Mouse (Mus musculus): ENCODE data around the gene Pafah1b3. TPM values are rescaled to one million over a fixed set of nuclear protein-coding genes. Genes with fewer than 3 reads are reported as not detected.
A peak's percentile ranks its signal among the peaks of the same experiment; 100 is the strongest.
"Not testable (repeated sequence)": the region's sequence is repeated elsewhere in the genome, so short reads cannot be mapped to it uniquely, and the experiment has no call there.

Gene Pafah1b3
- 213 and 216 TPM in 2 replicates for polyA plus RNA-seq (2015; fragmentation: Nextera tagmentation; extraction: Ambion mirVana)

DNA sequence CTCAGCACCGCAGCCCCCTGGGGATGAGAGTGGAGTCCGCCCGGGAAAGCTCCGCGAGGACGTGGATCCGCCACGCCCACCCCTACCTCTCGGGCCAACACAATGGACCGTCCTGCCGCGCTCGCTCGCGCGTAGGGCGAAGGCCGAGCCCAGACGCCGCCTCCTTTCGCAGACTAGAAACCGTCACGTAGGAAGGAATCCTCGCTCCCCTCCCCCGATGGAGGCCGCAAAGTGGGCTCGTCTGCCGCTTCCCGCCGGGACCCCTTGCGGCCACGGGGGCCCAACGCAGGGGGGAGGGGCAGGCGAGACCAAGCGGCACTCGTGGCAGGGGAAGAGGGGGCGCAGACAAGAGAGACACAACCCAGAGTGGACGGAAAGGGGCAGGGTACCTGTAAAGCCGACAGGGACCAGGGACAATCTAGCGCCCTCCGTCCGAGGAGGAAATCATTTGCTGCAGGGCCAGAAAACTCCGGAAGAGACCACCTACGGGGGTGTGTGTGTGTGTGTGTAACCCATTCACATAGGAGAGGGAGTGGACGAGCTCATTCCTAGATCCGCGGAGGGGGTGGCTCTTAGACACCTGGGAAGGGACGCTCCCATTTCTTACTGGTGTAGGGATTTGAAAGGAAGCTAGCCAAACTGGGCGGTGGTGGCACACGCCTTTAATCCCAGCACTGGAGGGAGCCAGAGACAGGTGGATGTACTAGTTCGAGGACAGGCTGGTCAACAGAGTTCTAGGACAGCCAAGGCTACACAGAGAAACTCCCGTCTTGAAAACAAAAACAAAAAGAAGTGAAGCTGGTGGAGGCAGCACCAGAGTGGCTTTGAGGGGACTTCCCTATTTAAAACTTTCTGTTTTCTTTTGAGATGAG is at the start of gene Pafah1b3:
TSS of gene Pafah1b3 (minus strand) at position 533 of the 872 bp plus-strand sequence.
- Histone ChIP-seq H3K4me2 (replicated peaks) (peak within 1 kb of the TSS; percentile 85), H3K4me3 (replicated peaks) (peak within 1 kb of the TSS; percentile 83), H3K9ac (peak within 1 kb of the TSS; percentile 65), H3K27me3 (peaks cover under 1% of the 10 kb centered on the region; the same call in 1 of the 2 replicates), H3K36me3 (peaks cover 34% of the 10 kb centered on the region), H3K9me3 (replicated peaks) (no peaks in the 10 kb centered on the region), H3K27ac (replicated peaks) (peak within 1 kb of the TSS; percentile 98), H3K4me1 (peaks cover 15% of the 10 kb centered on the region)
- ATAC-seq (ENCODE audit: insufficient number of reproducible peaks, low FRiP score, low TSS enrichment, low read depth), result peak; percentile 89
- under 1% methylated on average over 52 of the region's 52 CpGs for WGBS

GRCm38 (mm10) chr7:25341000-25341784 is 43.4 kb upstream of the Pafah1b3 start:
- H3K9me3 ChIP-seq (replicated peaks), result no peaks in the 10 kb centered on the region
- WGBS, result 76% methylated on average over 20 of the region's 20 CpGs
- no peaks in the 10 kb centered on the region for H3K27me3 ChIP-seq
- peaks cover 76% of the 10 kb centered on the region for H3K36me3 ChIP-seq
- no peak overlapping the region for H3K9ac ChIP-seq
- H3K27ac ChIP-seq (replicated peaks), result no peak overlapping the region
- no peak overlapping the region for H3K4me2 ChIP-seq (replicated peaks)
- 0 out of 2 replicates have a peak, but pooled peaks have one; percentile 23 for ATAC-seq (ENCODE audit: insufficient number of reproducible peaks, low FRiP score, low TSS enrichment, low read depth)
- no peaks in the 10 kb centered on the region for H3K4me1 ChIP-seq
- no peak overlapping the region for H3K4me3 ChIP-seq (replicated peaks)

GRCm38 (mm10) chr7:25339329-25339728 is 41.5 kb upstream of the Pafah1b3 start:
- 90% methylated on average over 9 of the region's 9 CpGs for WGBS
- no peak overlapping the region for H3K4me3 ChIP-seq (replicated peaks)
- no peak overlapping the region for H3K27ac ChIP-seq (replicated peaks)
- no peak overlapping the region for H3K4me2 ChIP-seq (replicated peaks)
- no peaks in the 10 kb centered on the region for H3K27me3 ChIP-seq
- H3K36me3 ChIP-seq, result peaks cover 84% of the 10 kb centered on the region
- no peak for ATAC-seq (ENCODE audit: insufficient number of reproducible peaks, low FRiP score, low TSS enrichment, low read depth)
- H3K9ac ChIP-seq, result no peak overlapping the region
- H3K4me1 ChIP-seq, result no peaks in the 10 kb centered on the region
- no peaks in the 10 kb centered on the region for H3K9me3 ChIP-seq (replicated peaks)

DNA sequence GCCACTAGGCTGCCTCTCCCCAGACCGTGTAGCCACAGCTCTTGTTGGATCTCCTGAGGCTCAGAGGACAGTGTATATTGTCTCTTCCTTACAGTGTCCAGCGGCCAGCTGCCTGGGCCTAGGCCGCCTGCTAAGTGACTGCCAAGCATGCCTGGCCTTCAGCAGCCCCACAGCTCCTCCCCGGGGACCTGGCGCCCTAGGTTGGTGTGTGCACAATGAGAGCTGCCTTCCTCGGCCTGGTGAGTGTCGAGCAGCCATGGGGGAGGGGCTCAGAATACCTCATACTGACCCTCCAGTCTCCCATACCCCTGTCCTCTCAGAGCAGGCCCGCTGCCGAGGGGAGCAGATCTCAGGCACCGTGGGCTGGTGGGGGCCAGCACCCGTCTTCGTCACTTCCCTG is 36.7 kb upstream of the Pafah1b3 start:
- Histone ChIP-seq H3K4me1 (peaks cover 5% of the 10 kb centered on the region; the same call in 1 of the 2 replicates), H3K4me2 (replicated peaks) (no peak overlapping the region), H3K27ac (replicated peaks) (no peak overlapping the region), H3K9me3 (replicated peaks) (no peaks in the 10 kb centered on the region), H3K36me3 (peaks cover 69% of the 10 kb centered on the region), H3K27me3 (no peaks in the 10 kb centered on the region), H3K9ac (no peak overlapping the region), H3K4me3 (replicated peaks) (no peak overlapping the region)
- ATAC-seq (ENCODE audit: insufficient number of reproducible peaks, low FRiP score, low TSS enrichment, low read depth), result 0 out of 2 replicates have a peak, but pooled peaks have one; percentile 18
- WGBS, result 89% methylated on average over 12 of the region's 12 CpGs

- H3K4me2 ChIP-seq (replicated peaks), result no peak overlapping the region
- peaks cover 5% of the 10 kb centered on the region; the same call in 1 of the 2 replicates for H3K4me1 ChIP-seq
- peaks cover 63% of the 10 kb centered on the region for H3K36me3 ChIP-seq
- 42% methylated on average over 16 of the region's 16 CpGs for WGBS
- H3K4me3 ChIP-seq (replicated peaks), result no peak overlapping the region
- no peak overlapping the region for H3K27ac ChIP-seq (replicated peaks)
- H3K9ac ChIP-seq, result no peak overlapping the region
- no peaks in the 10 kb centered on the region for H3K27me3 ChIP-seq
- no peaks in the 10 kb centered on the region for H3K9me3 ChIP-seq (replicated peaks)
- 0 out of 2 replicates have a peak, but pooled peaks have one; percentile 56 for ATAC-seq (ENCODE audit: insufficient number of reproducible peaks, low FRiP score, low TSS enrichment, low read depth)
Observed at GRCm38 (mm10) chr7:25333596-25334307, 36.0 kb upstream of the Pafah1b3 start.

GRCm38 (mm10) chr7:25326233-25326632 is 28.4 kb upstream of the Pafah1b3 start:
- Histone ChIP-seq H3K36me3 (peaks cover 27% of the 10 kb centered on the region), H3K4me2 (replicated peaks) (no peak overlapping the region), H3K27ac (replicated peaks) (no peak overlapping the region), H3K9ac (no peak overlapping the region), H3K27me3 (no peaks in the 10 kb centered on the region), H3K9me3 (replicated peaks) (no peaks in the 10 kb centered on the region), H3K4me1 (peaks cover 10% of the 10 kb centered on the region), H3K4me3 (replicated peaks) (no peak overlapping the region)
- WGBS, result 64% methylated on average over 8 of the region's 8 CpGs
- no peak for ATAC-seq (ENCODE audit: insufficient number of reproducible peaks, low FRiP score, low TSS enrichment, low read depth)

DNA sequence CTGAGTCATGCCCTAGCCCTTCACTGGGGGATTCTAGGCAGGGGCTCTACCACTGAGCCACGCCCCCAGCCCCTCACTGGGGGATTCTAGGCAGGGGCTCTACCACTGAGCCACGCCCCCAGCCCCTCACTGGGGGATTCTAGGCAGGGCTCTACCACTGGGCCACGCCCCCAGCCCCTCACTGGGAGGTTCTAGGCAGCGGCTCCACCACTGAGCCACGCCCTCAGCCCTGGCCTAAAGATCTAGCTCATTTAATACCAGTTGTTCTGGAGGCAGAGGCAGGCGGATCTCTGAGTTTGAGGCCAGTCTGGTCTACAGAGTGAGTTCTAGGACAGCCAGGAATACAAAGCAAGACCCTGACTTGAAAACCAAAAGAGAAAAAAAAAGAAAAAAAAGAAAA is 27.6 kb upstream of the Pafah1b3 start:
- Histone ChIP-seq H3K36me3 (peaks cover 19% of the 10 kb centered on the region), H3K4me1 (peaks cover 10% of the 10 kb centered on the region)
- not testable (repeated sequence) for H3K9me3 ChIP-seq (replicated peaks); H3K9ac ChIP-seq; H3K27me3 ChIP-seq; H3K27ac ChIP-seq (replicated peaks); H3K4me3 ChIP-seq (replicated peaks); ATAC-seq (ENCODE audit: insufficient number of reproducible peaks, low FRiP score, low TSS enrichment, low read depth); H3K4me2 ChIP-seq (replicated peaks)
- 89% methylated on average over 6 of the region's 6 CpGs for WGBS

DNA sequence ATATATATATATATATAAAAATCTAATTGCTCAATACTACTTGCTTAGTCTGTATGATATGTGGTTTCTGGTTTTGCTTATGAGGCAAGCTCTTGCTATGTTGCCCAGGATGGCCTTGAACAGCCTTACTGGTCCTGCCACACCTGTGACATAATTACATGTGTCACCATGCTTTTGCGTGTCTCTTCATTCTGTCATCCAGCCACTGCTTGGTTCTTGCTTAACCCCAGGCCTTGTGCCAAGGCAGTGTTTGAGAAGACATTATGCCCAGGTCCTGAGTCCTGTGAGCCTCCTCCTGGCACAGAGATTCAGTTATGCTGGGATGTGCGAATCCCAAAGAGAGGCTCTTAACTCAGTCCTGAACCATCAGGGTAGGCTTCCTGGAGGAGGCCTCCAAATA is 25.4 kb upstream of the Pafah1b3 start:
- Histone ChIP-seq H3K36me3 (peaks cover 8% of the 10 kb centered on the region; the same call in 1 of the 2 replicates), H3K9me3 (replicated peaks) (no peaks in the 10 kb centered on the region), H3K27ac (replicated peaks) (no peak overlapping the region), H3K4me2 (replicated peaks) (no peak overlapping the region), H3K4me3 (replicated peaks) (no peak overlapping the region), H3K9ac (no peak overlapping the region), H3K27me3 (no peaks in the 10 kb centered on the region), H3K4me1 (peaks cover 15% of the 10 kb centered on the region)
- WGBS, result 75% methylated on average over 2 of the region's 2 CpGs
- no peak for ATAC-seq (ENCODE audit: insufficient number of reproducible peaks, low FRiP score, low TSS enrichment, low read depth)

GRCm38 (mm10) chr7:25322058-25322484 is 24.3 kb upstream of the Pafah1b3 start:
- Histone ChIP-seq H3K27ac (replicated peaks) (peak overlapping the region; percentile 87), H3K9me3 (replicated peaks) (no peaks in the 10 kb centered on the region), H3K36me3 (no peaks in the 10 kb centered on the region; the same call in 1 of the 2 replicates), H3K9ac (peak overlapping the region; percentile 2; the same call in 1 of the 2 replicates), H3K4me2 (replicated peaks) (peak overlapping the region; percentile 34), H3K27me3 (no peaks in the 10 kb centered on the region), H3K4me3 (replicated peaks) (peak overlapping the region; percentile 26), H3K4me1 (peaks cover 25% of the 10 kb centered on the region)
- ATAC-seq (ENCODE audit: insufficient number of reproducible peaks, low FRiP score, low TSS enrichment, low read depth), result peak; percentile 86
- 5% methylated on average over 6 of the region's 6 CpGs for WGBS

DNA sequence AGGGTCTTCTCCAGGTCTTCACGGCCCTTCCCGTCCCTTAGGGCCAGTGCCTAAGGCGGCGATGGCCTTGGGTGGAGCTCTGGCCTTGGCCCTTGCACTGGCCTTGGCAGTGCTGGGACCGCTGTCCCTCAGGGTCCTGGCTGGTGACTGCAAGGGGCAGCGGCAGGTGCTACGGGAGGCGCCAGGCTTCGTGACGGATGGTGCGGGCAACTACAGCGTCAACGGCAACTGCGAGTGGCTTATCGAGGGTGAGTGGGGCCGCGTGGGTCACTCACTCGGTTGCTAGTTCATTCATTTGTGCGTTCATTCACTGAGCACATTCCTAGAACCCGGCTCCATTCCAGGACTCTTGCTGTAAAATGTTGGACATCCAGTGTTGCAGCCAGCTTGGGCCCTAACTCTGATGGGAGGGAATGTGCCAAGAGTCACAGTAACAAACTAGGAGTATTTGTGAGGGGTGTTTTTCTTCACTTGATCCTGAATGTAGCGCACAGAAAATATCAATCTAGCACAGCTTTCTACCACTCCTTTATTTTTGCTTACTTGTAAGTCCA is 19.7 kb upstream of the Pafah1b3 start:
- Histone ChIP-seq H3K4me2 (replicated peaks) (peak overlapping the region; percentile 96), H3K4me3 (replicated peaks) (peak overlapping the region; percentile 64), H3K36me3 (no peaks in the 10 kb centered on the region), H3K9me3 (replicated peaks) (no peaks in the 10 kb centered on the region), H3K9ac (peak overlapping the region; percentile 66), H3K27ac (replicated peaks) (peak overlapping the region; percentile 88), H3K27me3 (peaks cover 32% of the 10 kb centered on the region), H3K4me1 (peaks cover 45% of the 10 kb centered on the region)
- 11% methylated on average over 21 of the region's 21 CpGs for WGBS
- ATAC-seq (ENCODE audit: insufficient number of reproducible peaks, low FRiP score, low TSS enrichment, low read depth), result no peak

Measured in embryonic facial prominence, embryonic 15.5 days (tissue).